Mouse (Mus musculus) spleen, adult 2 months (tissue): ENCODE results near the gene Lefty2.

Source experiments
- CTCF ChIP-seq: fragments of 200-500 bp; IDR thresholded peaks from 2 replicates; pipeline ENCODE4 v1.5.1; 2011; ENCODE audit warnings: mild to moderate bottlenecking, inconsistent platforms; ENCODE audit not compliant: insufficient read depth, insufficient read length, insufficient replicate concordance; ENCODE audit errors: extremely low read depth
- POLR2A ChIP-seq: fragments of 200-500 bp; IDR thresholded peaks from 2 replicates; pipeline ENCODE4 v1.6.1; 2011; ENCODE audit warnings: low read depth, low read length, inconsistent platforms

GRCm38 (mm10) chr1:180916425-180916824, 23.5 kb downstream of the Lefty2 start:
- TF ChIP-seq POLR2A (no peak), CTCF (no peak)
